Mouse (Mus musculus) G1E (cell line): ENCODE data around the gene Prol1.

ENCODE experiments used
- CTCF ChIP-seq: IDR thresholded peaks from 2 replicates; pipeline ENCODE4 v1.5.1; 2012; ENCODE audit warnings: low read depth, low read length, inconsistent platforms, mixed read lengths
- TAL1 ChIP-seq: conservative IDR thresholded peaks from 2 replicates; pipeline ENCODE4 v1.6.1; 2012; ENCODE audit warnings: low read depth, low read length, inconsistent platforms, mixed read lengths

DNA sequence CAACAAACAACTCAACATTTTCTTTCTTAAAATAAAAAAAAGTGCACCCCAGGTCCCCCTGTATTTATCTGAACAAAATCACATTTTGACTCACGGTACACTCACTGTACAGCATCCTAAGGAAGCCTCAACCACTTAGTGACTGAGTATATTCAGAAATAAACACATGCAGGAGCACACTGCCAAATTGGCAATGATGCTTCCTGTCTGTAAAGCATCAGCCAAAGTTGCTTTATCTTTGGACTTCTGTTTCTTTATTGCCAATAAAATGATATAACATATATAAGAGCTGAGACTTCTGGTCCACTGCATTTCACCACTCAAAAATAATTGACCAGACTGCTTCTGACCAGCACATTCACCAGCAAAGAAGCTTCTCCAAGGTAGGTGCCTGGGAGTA lies 48.5 kb upstream of the Prol1 start, which contains the start of gene Gm7714:
- TF ChIP-seq CTCF (no peak), TAL1 (no peak)
